Mouse (Mus musculus) layer of hippocampus, adult 9-10 months (tissue): ENCODE results near the gene Nova1.

Experiments
- DNase-seq: peaks from one replicate; pipeline ENCODE4 v3.0.0; 2022; ENCODE audit warnings: low spot score

Gene Nova1

DNA sequence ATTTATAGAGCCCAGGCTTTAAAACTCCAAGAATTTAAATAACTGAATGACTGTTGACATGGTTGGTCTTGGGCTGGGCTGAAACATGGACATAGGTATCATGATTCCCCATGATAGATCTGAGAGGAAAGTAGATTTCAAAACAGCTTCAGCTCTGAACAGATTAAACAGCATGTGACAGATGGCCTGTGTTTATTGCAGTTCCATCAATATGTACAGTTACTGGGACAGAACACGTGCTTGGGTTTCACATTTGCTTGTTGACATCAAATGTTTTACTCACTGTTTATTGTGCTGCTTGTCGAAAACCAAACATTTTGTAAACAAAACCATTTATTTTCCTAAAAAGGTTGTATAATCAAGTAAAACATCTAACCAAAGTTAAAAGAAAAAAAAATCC is 142.4 kb downstream of the Nova1 start:
- peak; percentile 7 for DNase-seq

DNA sequence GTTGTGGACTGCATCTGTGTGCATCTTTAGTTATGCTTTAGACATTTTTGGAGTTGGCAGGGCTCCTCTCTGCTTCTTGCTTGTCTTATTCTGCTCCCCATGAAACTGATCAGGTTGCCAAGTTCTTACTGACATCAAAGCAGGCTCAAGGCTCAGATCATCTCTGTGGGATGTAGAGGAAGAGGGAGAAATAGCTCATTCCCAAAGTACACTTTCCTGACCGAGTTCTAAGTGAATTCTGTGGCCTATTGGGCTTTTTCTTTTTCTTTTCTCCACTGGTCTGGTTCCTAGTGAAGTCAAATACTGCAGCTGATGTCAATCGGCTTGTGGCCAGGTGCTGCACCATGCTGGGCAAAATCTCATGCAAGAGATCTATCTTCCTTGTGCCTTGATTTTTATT is 152.0 kb downstream of the Nova1 start:
- no peak for DNase-seq

DNA sequence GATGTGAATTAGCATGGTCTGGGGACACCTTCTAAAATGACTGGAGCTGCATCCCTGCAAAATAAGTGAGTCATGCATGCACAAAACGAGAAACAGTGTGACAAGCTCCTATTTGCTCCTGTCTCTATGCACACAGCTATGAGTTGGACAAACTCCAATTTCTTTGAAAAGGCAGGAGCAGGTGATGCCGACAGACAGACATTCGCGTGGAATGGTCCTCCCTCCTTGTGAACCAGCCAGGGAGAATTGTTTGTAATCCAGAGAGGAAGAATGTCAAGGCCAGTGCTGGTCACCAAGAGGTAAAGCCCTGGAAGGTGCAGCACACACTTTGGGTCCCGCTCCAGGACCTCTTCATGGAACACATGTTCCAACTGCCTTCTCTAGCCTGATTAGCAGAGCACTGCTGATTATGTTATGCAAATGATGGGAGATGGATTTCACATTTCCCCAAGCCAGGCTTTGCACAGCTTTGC is 172.6 kb downstream of the Nova1 start:
- no peak for DNase-seq

- no peak for DNase-seq
Observed at GRCm38 (mm10) chr12:46645365-46645962, 173.3 kb downstream of the Nova1 start.
